Comparison of ENCODE assay signal across 9 mouse cellular contexts in the genomic region with DNA sequence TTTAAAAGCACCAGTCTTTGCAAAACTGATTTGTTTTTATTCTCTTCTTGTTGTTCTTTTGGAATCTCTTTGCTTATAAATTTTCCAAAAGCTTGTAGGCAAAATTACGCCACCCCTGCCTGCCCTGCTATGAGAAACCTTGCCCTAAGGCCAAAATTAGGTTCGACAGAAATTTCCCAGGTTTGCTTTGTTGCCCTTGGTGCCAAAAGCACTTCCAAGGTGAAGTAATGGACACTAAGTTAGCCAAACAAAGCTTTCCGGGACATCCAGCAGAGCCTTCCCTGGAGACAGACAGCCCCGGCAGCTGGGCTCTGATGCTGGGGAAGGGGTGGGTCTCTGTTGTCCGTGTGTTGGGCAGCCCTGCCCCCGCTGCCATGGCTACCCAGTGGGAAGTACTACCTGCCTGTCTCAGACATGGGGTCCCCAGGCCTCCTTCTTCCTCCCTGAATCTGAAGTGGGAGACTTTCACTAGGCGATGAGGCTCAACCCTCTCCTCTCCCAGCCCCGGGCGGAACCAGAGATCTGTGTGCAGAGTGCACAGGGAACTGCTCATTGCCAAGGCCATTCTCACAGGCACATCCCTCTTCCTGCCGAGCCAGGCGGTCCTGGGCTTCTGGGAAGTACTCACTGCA. TPM values are rescaled to one million over a fixed set of nuclear protein-coding genes. Genes with fewer than 3 reads are reported as not detected.
DNase-seq lines count a peak whose midpoint lies in the region; ATAC-seq and TF ChIP-seq lines count a peak whose summit lies in the region.
"Had no signal": no experiment of that assay in that cellular context is flagged by ENCODE, and none has a peak within 500 bp of the region (broad histone marks: within the 10 kb centered on the region; RNA-seq: fewer than 3 reads in every experiment).

No protein-coding gene starts in this region.

- H3K4me3 ChIP-seq in spleen, adult 2 months (ENCODE audit: extremely low read depth, insufficient read depth, insufficient read length) = no peak overlapping the region
- H3K4me3 ChIP-seq in midbrain, embryonic 11.5 days (ENCODE audit: low read depth, low read length) = no peak overlapping the region

- no peak for TF ChIP-seq CTCF in spleen, adult 2 months (IDR thresholded peaks at IDR 0.05; ENCODE audit: extremely low read depth, insufficient read depth, insufficient read length, insufficient replicate concordance)

- 77% methylated on average over 11 of the region's 11 CpGs for WGBS in spleen, adult 2 months
- 30% methylated on average over 11 of the region's 11 CpGs for WGBS in midbrain, embryonic 11.5 days

- no peak for TF ChIP-seq POLR2A in spleen, adult 2 months (IDR thresholded peaks at IDR 0.05; ENCODE audit: low read depth, low read length)

- H3K36me3 ChIP-seq in spleen, adult 2 months (ENCODE audit: control insufficient read depth, insufficient read depth, low read length) = no peaks in the 10 kb centered on the region
- H3K36me3 ChIP-seq in midbrain, embryonic 11.5 days (ENCODE audit: control insufficient read depth, insufficient read depth, low read length) = no peaks in the 10 kb centered on the region

- H3K4me1 ChIP-seq in spleen, adult 2 months (ENCODE audit: control insufficient read depth, insufficient read depth, insufficient read length) = no peaks in the 10 kb centered on the region
- peaks cover 16% of the 10 kb centered on the region for H3K4me1 ChIP-seq in midbrain, embryonic 11.5 days (ENCODE audit: control insufficient read depth, insufficient read depth, low read length)

- peak overlapping the region; percentile 66 for H3K27ac ChIP-seq in spleen, adult 2 months (ENCODE audit: insufficient read depth, low read length)
- H3K27ac ChIP-seq in midbrain, embryonic 11.5 days (ENCODE audit: low read depth, low read length) = no peak overlapping the region

- no peak overlapping the region for H3K4me2 ChIP-seq in midbrain, embryonic 11.5 days

- no peak for DNase-seq in spleen, adult 2 months (ENCODE audit: low read depth in 1 of 2, low spot score in 2 of 2)
- DNase-seq in spleen, postnatal 10 days (ENCODE audit: low spot score in 2 of 2) = no peak
- peak; percentile 75 for DNase-seq in gastrocnemius, postnatal 25 days
- peak; percentile 30 to 35 for DNase-seq in kidney, adult 8-10 months
- DNase-seq in midbrain, embryonic 11.5 days (ENCODE audit: low spot score, missing footprints) = no peak
- DNase-seq in thymus, postnatal 14 days = no peak
- no peak for DNase-seq in cerebellum, postnatal 4 days (ENCODE audit: low spot score in 2 of 2)
- no peak for DNase-seq in left cerebral cortex, postnatal 4 days

- H3K9ac ChIP-seq in midbrain, embryonic 11.5 days (ENCODE audit: low read length) = no peak overlapping the region

- intact Hi-C loops in left cerebral cortex, postnatal 4 days (cut with DNase I) = no loop called here

- ATAC-seq in midbrain, embryonic 11.5 days (ENCODE audit: low FRiP score) = peak; percentile 46
- ATAC-seq: Patski had no signal

- H3K27me3 ChIP-seq in spleen, adult 2 months (ENCODE audit: control insufficient read depth, insufficient read depth, low read length) = no peaks in the 10 kb centered on the region
- H3K27me3 ChIP-seq in midbrain, embryonic 11.5 days (ENCODE audit: control insufficient read depth, insufficient read depth, low read length) = no peaks in the 10 kb centered on the region
- H3K27me3 ChIP-seq: Patski had no signal

- H3K9me3 ChIP-seq in midbrain, embryonic 11.5 days (ENCODE audit: control insufficient read depth, low read length) = no peaks in the 10 kb centered on the region

RNA-seq across cellular contexts. Expression of gene Prelp, which starts 3.6 kb away (rescaled TPM):
- 17.7 and 18.1 TPM in 2 replicates for polyA plus RNA-seq in spleen, adult 2 months (2012; rRNA removed)
- total RNA-seq in gastrocnemius, postnatal 25 days (2021) = 10 to 100 TPM; 14.9 to 21.8 TPM
- polyA plus RNA-seq in midbrain, embryonic 11.5 days (2014; fragmentation: Nextera tagmentation; extraction: Ambion mirVana) = 1.1 and 1.7 TPM in 2 replicates
- total RNA-seq in left cerebral cortex, postnatal 4 days (2021) = 1 to 10 TPM; 1.9 to 2.6 TPM

RNA-seq across cellular contexts. Expression of gene Optc, which starts 9.8 kb away (rescaled TPM):
- 0.09 and 0.15 TPM in 2 replicates for polyA plus RNA-seq in spleen, adult 2 months (2012; rRNA removed)
- under 1 TPM in 1 of 2 experiments, not detected in 1; 0.75 TPM for total RNA-seq in gastrocnemius, postnatal 25 days (2021)
- 1.6 and 1.9 TPM in 2 replicates for polyA plus RNA-seq in midbrain, embryonic 11.5 days (2014; fragmentation: Nextera tagmentation; extraction: Ambion mirVana)
- 1 to 10 TPM; 2.3 to 2.7 TPM for total RNA-seq in left cerebral cortex, postnatal 4 days (2021)

Comparison
In these comparisons a context has a peak if more than half of its experiments do, and no peak if none do; other contexts are left out.
1. DNase-seq: peak in gastrocnemius, postnatal 25 days (single experiment) and kidney, adult 8-10 months (2 of 2); none in spleen, adult 2 months (0 of 2), spleen, postnatal 10 days (0 of 2), midbrain, embryonic 11.5 days (single experiment), thymus, postnatal 14 days (single experiment), cerebellum, postnatal 4 days (0 of 2) and left cerebral cortex, postnatal 4 days (single experiment).
2. RNA of gene Prelp, which starts 3.6 kb away (total RNA-seq): 14.9 to 21.8 TPM in gastrocnemius, postnatal 25 days; 1.9 to 2.6 TPM in left cerebral cortex, postnatal 4 days; every median in the first group is over 4 times any median in the second.